Mouse (Mus musculus): ENCODE results near the gene Tnni1. TPM values are rescaled to one million over a fixed set of nuclear protein-coding genes. Genes with fewer than 3 reads are reported as not detected.

Gene Tnni1
- polyA plus RNA-seq, 1 experiment = 1.0 TPM

DNA sequence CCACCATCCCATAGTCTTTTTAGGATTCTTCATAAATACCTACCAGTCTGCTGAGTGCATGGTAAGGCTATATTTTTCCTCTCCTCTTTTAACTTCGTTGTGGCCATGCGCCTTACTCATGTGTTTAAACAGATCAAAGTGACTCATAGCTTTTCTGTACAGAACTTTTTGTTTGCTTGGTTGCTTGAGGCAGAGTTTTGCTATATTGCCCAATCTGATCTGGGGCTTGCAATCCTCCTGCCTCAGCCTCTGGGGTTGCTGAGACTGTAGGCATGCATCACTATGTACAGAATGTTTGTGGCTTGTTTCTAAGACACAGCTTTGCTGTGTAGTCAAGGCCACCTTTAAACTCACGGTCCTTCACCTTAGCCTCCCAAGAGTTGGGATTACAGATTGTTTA, 23.3 kb upstream of the Tnni1 start:
- no peaks in the 10 kb centered on the region; the same call in 1 of the 2 replicates for H3K9me3 ChIP-seq (replicated peaks; ENCODE audit: control insufficient read depth, insufficient read depth, low read length, poor library complexity, severe bottlenecking)
- H3K4me1 ChIP-seq (ENCODE audit: control insufficient read depth, insufficient read depth, low read length) = no peaks in the 10 kb centered on the region
- H3K9ac ChIP-seq (ENCODE audit: low read depth, poor library complexity, severe bottlenecking) = no peak overlapping the region
- no peak overlapping the region for H3K27ac ChIP-seq (ENCODE audit: insufficient read depth, low read length)
- no peak overlapping the region for H3K4me3 ChIP-seq (ENCODE audit: low read depth, low read length)
- no peaks in the 10 kb centered on the region for H3K36me3 ChIP-seq (ENCODE audit: control insufficient read depth, insufficient read depth, low read length, poor library complexity, severe bottlenecking)
- TF ChIP-seq CTCF (IDR thresholded peaks at IDR 0.05; ENCODE audit: low read depth, low read length) (no peak), EP300 (IDR thresholded peaks at IDR 0.05; ENCODE audit: insufficient read depth, low read depth, low read length) (no peak), POLR2A (IDR thresholded peaks at IDR 0.05; ENCODE audit: insufficient read depth, low read length) (no peak)
- H3K27me3 ChIP-seq (ENCODE audit: control insufficient read depth, insufficient read depth, low read length, poor library complexity, severe bottlenecking) = no peaks in the 10 kb centered on the region

DNA sequence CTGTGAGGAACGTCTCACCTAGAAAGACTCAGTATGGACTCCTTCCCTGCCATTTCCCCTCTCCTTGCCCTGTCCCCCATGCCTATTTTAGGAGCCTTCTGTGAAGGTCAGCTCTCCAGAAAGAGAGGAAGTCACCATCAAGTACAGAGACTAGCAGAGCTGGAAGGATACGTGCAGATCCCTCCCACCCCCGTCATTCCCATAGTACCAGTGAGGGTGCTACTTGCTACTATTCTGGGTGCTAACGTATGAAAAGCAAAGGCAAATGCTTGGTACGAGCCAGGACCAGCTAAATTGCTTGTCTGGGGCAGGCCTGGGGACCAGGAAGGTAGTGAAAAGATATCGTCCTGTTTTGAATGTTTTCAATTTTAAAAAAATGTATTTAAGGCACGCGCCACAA, 21.9 kb upstream of the Tnni1 start:
- Histone ChIP-seq H3K9ac (ENCODE audit: low read depth, poor library complexity, severe bottlenecking) (no peak overlapping the region), H3K4me1 (ENCODE audit: control insufficient read depth, insufficient read depth, low read length) (no peaks in the 10 kb centered on the region), H3K4me3 (ENCODE audit: low read depth, low read length) (no peak overlapping the region), H3K27ac (ENCODE audit: insufficient read depth, low read length) (no peak overlapping the region), H3K9me3 (replicated peaks; ENCODE audit: control insufficient read depth, insufficient read depth, low read length, poor library complexity, severe bottlenecking) (no peaks in the 10 kb centered on the region; the same call in 1 of the 2 replicates), H3K36me3 (ENCODE audit: control insufficient read depth, insufficient read depth, low read length, poor library complexity, severe bottlenecking) (no peaks in the 10 kb centered on the region), H3K27me3 (ENCODE audit: control insufficient read depth, insufficient read depth, low read length, poor library complexity, severe bottlenecking) (no peaks in the 10 kb centered on the region)
- no peak for TF ChIP-seq EP300 (IDR thresholded peaks at IDR 0.05; ENCODE audit: insufficient read depth, low read depth, low read length)
- TF ChIP-seq CTCF (IDR thresholded peaks at IDR 0.05; ENCODE audit: low read depth, low read length) = no peak
- TF ChIP-seq POLR2A (IDR thresholded peaks at IDR 0.05; ENCODE audit: insufficient read depth, low read length) = no peak

DNA sequence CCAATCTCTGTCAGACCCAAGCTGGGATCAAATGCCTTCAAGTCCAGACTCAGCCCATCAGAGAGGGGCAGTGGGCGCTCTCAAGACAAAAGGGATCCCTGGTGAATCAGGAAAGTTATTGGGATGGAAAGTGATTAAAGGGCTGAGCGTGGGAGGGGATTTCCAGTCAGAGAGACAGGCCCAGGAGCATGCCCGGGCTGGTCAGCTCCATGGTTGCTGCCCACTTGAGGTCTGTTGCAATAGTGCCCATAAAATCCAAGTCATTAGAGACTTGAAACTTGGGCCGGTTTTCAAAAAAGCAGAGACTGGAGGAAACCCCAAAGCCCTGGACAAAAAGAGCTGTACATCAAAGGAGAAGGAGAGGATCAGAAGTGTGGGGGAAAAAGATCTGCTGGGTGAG, 19.5 kb upstream of the Tnni1 start:
- Histone ChIP-seq H3K27me3 (ENCODE audit: control insufficient read depth, insufficient read depth, low read length, poor library complexity, severe bottlenecking) (no peaks in the 10 kb centered on the region), H3K9me3 (replicated peaks; ENCODE audit: control insufficient read depth, insufficient read depth, low read length, poor library complexity, severe bottlenecking) (no peaks in the 10 kb centered on the region; the same call in 1 of the 2 replicates), H3K36me3 (ENCODE audit: control insufficient read depth, insufficient read depth, low read length, poor library complexity, severe bottlenecking) (no peaks in the 10 kb centered on the region), H3K4me3 (ENCODE audit: low read depth, low read length) (no peak overlapping the region), H3K4me1 (ENCODE audit: control insufficient read depth, insufficient read depth, low read length) (peaks cover 6% of the 10 kb centered on the region), H3K27ac (ENCODE audit: insufficient read depth, low read length) (peak overlapping the region; percentile 7; the same call in 1 of the 2 replicates), H3K9ac (ENCODE audit: low read depth, poor library complexity, severe bottlenecking) (no peak overlapping the region)
- no peak for TF ChIP-seq POLR2A (IDR thresholded peaks at IDR 0.05; ENCODE audit: insufficient read depth, low read length)
- no peak for TF ChIP-seq CTCF (IDR thresholded peaks at IDR 0.05; ENCODE audit: low read depth, low read length)
- TF ChIP-seq EP300 (IDR thresholded peaks at IDR 0.05; ENCODE audit: insufficient read depth, low read depth, low read length) = peak; percentile 70; the same call in 1 of the 2 replicates

DNA sequence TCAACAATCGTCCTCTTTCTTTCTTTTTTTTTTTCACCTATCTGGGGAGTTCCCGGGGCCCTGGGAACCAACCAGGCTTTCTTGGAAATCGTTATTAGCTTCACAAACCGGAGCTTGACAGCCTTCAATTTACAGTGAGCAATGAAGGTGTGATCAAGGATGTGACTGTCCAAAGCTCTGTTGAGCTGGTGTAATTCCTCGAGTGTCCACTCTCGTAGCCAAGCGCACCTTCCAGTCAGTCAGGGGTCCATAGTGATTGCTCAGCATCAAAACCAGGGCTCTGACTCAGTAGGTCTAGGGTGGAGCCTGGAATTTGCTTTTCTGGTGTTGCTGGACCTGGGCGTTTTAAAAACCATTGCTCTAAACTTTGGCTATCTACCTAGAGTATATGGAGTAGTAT, 19.0 kb upstream of the Tnni1 start:
- Histone ChIP-seq H3K9ac (ENCODE audit: low read depth, poor library complexity, severe bottlenecking) (no peak overlapping the region), H3K27me3 (ENCODE audit: control insufficient read depth, insufficient read depth, low read length, poor library complexity, severe bottlenecking) (no peaks in the 10 kb centered on the region), H3K4me3 (ENCODE audit: low read depth, low read length) (no peak overlapping the region), H3K9me3 (replicated peaks; ENCODE audit: control insufficient read depth, insufficient read depth, low read length, poor library complexity, severe bottlenecking) (no peaks in the 10 kb centered on the region; the same call in 1 of the 2 replicates), H3K4me1 (ENCODE audit: control insufficient read depth, insufficient read depth, low read length) (peaks cover 8% of the 10 kb centered on the region), H3K36me3 (ENCODE audit: control insufficient read depth, insufficient read depth, low read length, poor library complexity, severe bottlenecking) (no peaks in the 10 kb centered on the region), H3K27ac (ENCODE audit: insufficient read depth, low read length) (peak overlapping the region; percentile 7; the same call in 1 of the 2 replicates)
- TF ChIP-seq EP300 (IDR thresholded peaks at IDR 0.05; ENCODE audit: insufficient read depth, low read depth, low read length) (no peak), CTCF (IDR thresholded peaks at IDR 0.05; ENCODE audit: low read depth, low read length) (no peak), POLR2A (IDR thresholded peaks at IDR 0.05; ENCODE audit: insufficient read depth, low read length) (no peak)

DNA sequence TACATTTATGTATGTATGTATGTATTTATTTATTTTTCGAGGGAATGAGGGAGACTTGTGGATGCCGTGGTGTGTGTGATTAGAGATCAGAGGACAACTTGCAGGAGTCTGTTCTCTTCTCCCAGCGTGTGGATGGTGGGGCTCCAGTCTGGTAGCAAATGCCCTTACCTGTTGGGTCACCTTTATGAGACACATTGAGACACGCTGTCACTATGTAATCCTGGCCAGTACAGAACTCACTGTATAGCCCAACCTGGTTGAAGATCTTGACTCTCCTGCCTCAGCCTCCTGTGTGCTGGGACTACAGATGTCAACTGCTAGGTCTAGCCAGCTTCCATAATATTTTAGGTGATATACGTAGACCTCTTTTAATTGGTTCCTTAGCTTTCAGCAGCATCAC, 17.5 kb upstream of the Tnni1 start:
- Histone ChIP-seq H3K4me3 (ENCODE audit: low read depth, low read length) (no peak overlapping the region), H3K27ac (ENCODE audit: insufficient read depth, low read length) (no peak overlapping the region), H3K9ac (ENCODE audit: low read depth, poor library complexity, severe bottlenecking) (no peak overlapping the region), H3K9me3 (replicated peaks; ENCODE audit: control insufficient read depth, insufficient read depth, low read length, poor library complexity, severe bottlenecking) (no peaks in the 10 kb centered on the region; the same call in 1 of the 2 replicates), H3K36me3 (ENCODE audit: control insufficient read depth, insufficient read depth, low read length, poor library complexity, severe bottlenecking) (no peaks in the 10 kb centered on the region), H3K27me3 (ENCODE audit: control insufficient read depth, insufficient read depth, low read length, poor library complexity, severe bottlenecking) (no peaks in the 10 kb centered on the region), H3K4me1 (ENCODE audit: control insufficient read depth, insufficient read depth, low read length) (peaks cover 9% of the 10 kb centered on the region)
- TF ChIP-seq EP300 (IDR thresholded peaks at IDR 0.05; ENCODE audit: insufficient read depth, low read depth, low read length) (no peak), POLR2A (IDR thresholded peaks at IDR 0.05; ENCODE audit: insufficient read depth, low read length) (no peak), CTCF (IDR thresholded peaks at IDR 0.05; ENCODE audit: low read depth, low read length) (no peak)

DNA sequence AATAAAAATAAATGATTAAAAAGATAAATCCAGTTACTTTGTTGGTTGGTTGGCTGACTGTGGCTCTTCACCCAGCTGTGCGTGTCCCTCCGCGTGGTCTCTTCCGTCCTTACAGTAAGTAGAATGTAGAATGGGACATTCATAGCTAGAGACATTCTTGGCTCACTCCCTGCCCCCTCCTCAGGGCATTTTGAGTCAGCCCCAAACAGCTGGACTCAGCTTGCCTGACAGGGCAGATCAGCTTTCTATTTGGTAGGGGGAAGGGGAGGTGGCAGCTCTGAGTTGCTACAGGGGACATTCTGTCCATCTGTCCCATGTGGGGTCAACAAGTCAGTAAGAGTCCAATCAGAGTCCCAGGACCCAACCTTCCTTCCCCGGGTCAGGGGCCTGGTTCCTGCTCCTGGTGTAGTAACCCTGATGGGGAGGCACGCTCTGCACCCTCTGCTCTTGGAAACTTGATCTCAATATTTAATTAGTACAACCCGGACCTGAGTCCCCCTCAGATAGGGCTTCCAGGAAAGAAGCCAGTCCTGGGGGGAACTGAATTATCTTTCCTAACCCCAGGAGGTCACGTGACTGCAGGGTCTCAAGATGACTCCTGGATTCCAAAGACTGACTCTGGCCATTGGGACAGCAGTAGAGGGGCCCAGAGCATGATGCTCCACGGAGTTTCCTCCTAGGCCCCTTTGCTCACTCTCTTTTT, 15.6 kb upstream of the Tnni1 start:
- no peak overlapping the region for H3K9ac ChIP-seq (ENCODE audit: low read depth, poor library complexity, severe bottlenecking)
- no peaks in the 10 kb centered on the region; the same call in 1 of the 2 replicates for H3K9me3 ChIP-seq (replicated peaks; ENCODE audit: control insufficient read depth, insufficient read depth, low read length, poor library complexity, severe bottlenecking)
- no peak overlapping the region for H3K4me3 ChIP-seq (ENCODE audit: low read depth, low read length)
- TF ChIP-seq POLR2A (IDR thresholded peaks at IDR 0.05; ENCODE audit: insufficient read depth, low read length) (no peak), EP300 (IDR thresholded peaks at IDR 0.05; ENCODE audit: insufficient read depth, low read depth, low read length) (peak; percentile 26; the same call in 1 of the 2 replicates), CTCF (IDR thresholded peaks at IDR 0.05; ENCODE audit: low read depth, low read length) (no peak)
- peaks cover 9% of the 10 kb centered on the region for H3K4me1 ChIP-seq (ENCODE audit: control insufficient read depth, insufficient read depth, low read length)
- H3K27me3 ChIP-seq (ENCODE audit: control insufficient read depth, insufficient read depth, low read length, poor library complexity, severe bottlenecking) = no peaks in the 10 kb centered on the region
- no peak overlapping the region for H3K27ac ChIP-seq (ENCODE audit: insufficient read depth, low read length)
- H3K36me3 ChIP-seq (ENCODE audit: control insufficient read depth, insufficient read depth, low read length, poor library complexity, severe bottlenecking) = peaks cover 10% of the 10 kb centered on the region
